Comparison of ENCODE assay signal across 22 mouse cellular contexts in the genomic region with DNA sequence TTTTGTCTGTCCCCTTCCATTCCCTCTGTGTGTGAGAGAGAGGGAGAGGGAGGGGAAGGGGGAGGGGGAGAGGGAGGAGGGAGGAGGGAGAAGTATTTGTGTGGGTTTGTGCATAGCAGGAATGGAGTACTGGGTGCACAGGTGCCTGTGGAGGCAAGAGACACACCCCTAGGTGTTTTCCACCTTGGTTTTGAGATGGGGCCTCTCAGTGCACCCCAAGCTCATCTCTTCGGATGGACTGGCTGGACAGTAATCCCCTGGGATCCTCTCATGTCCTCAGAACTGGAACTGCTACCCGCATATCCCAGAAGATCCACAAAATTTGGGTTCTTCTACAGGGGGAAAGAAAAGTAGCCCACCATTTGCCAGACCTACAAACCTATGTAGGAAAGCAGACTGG.
"Had no signal": no experiment of that assay in that cellular context is flagged by ENCODE, and none has a peak within 500 bp of the region (broad histone marks: within the 10 kb centered on the region; RNA-seq: fewer than 3 reads in every experiment).

No protein-coding gene starts in this region.

- H3K4me3 ChIP-seq: heart, embryonic 10.5 days; heart, embryonic 12.5 days; hindbrain, embryonic 13.5 days; hindbrain, embryonic 15.5 days; intestine, embryonic 15.5 days; layer of hippocampus, adult 2 months; left cerebral cortex, adult 2 months; limb, embryonic 10.5 days; limb, embryonic 12.5 days; liver, embryonic 13.5 days had no signal

- H3K4me2 ChIP-seq: heart, embryonic 12.5 days; hindbrain, embryonic 13.5 days; hindbrain, embryonic 15.5 days; intestine, embryonic 15.5 days; limb, embryonic 12.5 days; liver, embryonic 13.5 days had no signal

- H3K9ac ChIP-seq: heart, embryonic 12.5 days; hindbrain, embryonic 13.5 days; hindbrain, embryonic 15.5 days; intestine, embryonic 15.5 days; limb, embryonic 12.5 days; liver, embryonic 13.5 days had no signal

- ATAC-seq: inflammation-experienced regulatory T-cells, adult 6 months; intestine, embryonic 15.5 days; intestine, postnatal 0 days had no signal

- DNase-seq: gastrocnemius, postnatal 14 days; gastrocnemius, postnatal 36 days; heart, adult 18-20 months; heart, postnatal 10 days; heart, postnatal 36 days; kidney, adult 18-20 months; kidney, adult 8-10 months; kidney, postnatal 10 days; kidney, postnatal 25 days; kidney, postnatal 4 days; liver, embryonic 13.5 days had no signal

- H3K27me3 ChIP-seq: heart, embryonic 12.5 days; hindbrain, embryonic 13.5 days; hindbrain, embryonic 15.5 days; intestine, embryonic 15.5 days; limb, embryonic 12.5 days; liver, embryonic 13.5 days had no signal

- H3K9me3 ChIP-seq: heart, embryonic 10.5 days; heart, embryonic 12.5 days; hindbrain, embryonic 13.5 days; hindbrain, embryonic 15.5 days; intestine, embryonic 15.5 days; limb, embryonic 10.5 days; limb, embryonic 12.5 days; liver, embryonic 13.5 days had no signal

- H3K27ac ChIP-seq: heart, embryonic 10.5 days; hindbrain, embryonic 13.5 days; hindbrain, embryonic 15.5 days; intestine, embryonic 15.5 days; layer of hippocampus, adult 2 months; left cerebral cortex, adult 2 months; limb, embryonic 10.5 days; limb, embryonic 12.5 days; liver, embryonic 13.5 days had no signal

- H3K36me3 ChIP-seq: heart, embryonic 10.5 days; heart, embryonic 12.5 days; hindbrain, embryonic 13.5 days; hindbrain, embryonic 15.5 days; intestine, embryonic 15.5 days; limb, embryonic 10.5 days; limb, embryonic 12.5 days; liver, embryonic 13.5 days had no signal

- H3K4me1 ChIP-seq: heart, embryonic 12.5 days; hindbrain, embryonic 15.5 days; intestine, embryonic 15.5 days; limb, embryonic 10.5 days; limb, embryonic 12.5 days had no signal
